Mouse (Mus musculus) olfactory bulb, adult 2 months (tissue): ENCODE data around the gene Figla.

Experiments
- CTCF ChIP-seq: fragments of 200-500 bp; IDR thresholded peaks from 2 replicates; pipeline ENCODE4 v1.5.1; 2012; ENCODE audit warnings: low read depth, mild to moderate bottlenecking, low read length, moderate library complexity; ENCODE audit not compliant: insufficient read depth
- POLR2A ChIP-seq: fragments of 200-500 bp; IDR thresholded peaks from 2 replicates; pipeline ENCODE4 v1.6.1; 2012; ENCODE audit warnings: mild to moderate bottlenecking, low read depth, low read length, moderate library complexity; ENCODE audit not compliant: insufficient read depth

GRCm38 (mm10) chr6:85976242-85976641 lies 39.7 kb upstream of the Figla start:
- no peak for TF ChIP-seq CTCF
- TF ChIP-seq POLR2A: no peak
